15 mouse cellular contexts compared by ENCODE assay signal in the genomic region with DNA sequence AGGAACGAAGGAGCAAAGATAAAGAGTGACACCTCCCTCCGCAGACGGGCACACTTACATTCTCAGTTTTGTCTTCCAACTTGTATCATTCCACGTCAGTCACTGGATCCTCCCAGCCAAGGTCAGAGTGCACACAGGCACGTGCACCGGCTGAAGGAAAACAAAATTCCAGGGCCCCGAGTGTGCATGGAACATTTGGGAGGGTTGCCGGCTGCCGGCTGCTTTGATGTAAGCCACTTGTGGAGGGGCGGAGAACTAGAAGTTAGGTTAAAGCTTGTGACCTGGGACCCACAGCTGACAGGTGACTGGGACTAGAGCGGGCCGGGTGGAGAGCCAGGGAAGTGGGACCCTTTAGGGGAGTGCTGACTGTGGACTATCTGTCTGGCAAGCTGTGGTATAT. TPM values are rescaled to one million over a fixed set of nuclear protein-coding genes. Genes with fewer than 3 reads are reported as not detected.
A peak's percentile ranks its signal among the peaks of the same experiment; 100 is the strongest.
DNase-seq lines count a peak whose midpoint lies in the region; ATAC-seq lines count a peak whose summit lies in the region.
"Had no signal": no experiment of that assay in that cellular context is flagged by ENCODE, and none has a peak within 500 bp of the region (broad histone marks: within the 10 kb centered on the region; RNA-seq: fewer than 3 reads in every experiment).

No protein-coding gene starts in this region.

- 52% methylated on average over 12 of the region's 12 CpGs for WGBS in liver, embryonic 16.5 days (ENCODE audit: insufficient replicate concordance)

- peak; percentile 48 for DNase-seq in embryo, embryonic 10 days (ENCODE audit: low spot score)
- DNase-seq in embryo, embryonic 10.5 days (ENCODE audit: low spot score) = no peak
- DNase-seq in testis, postnatal 10 days (ENCODE audit: low spot score) = peak; percentile 46
- DNase-seq in testis, postnatal 14 days (ENCODE audit: low spot score) = no peak
- no peak for DNase-seq in layer of hippocampus, adult 8-10 months (ENCODE audit: low spot score in 2 of 2)
- DNase-seq in urinary bladder, postnatal 10 days (ENCODE audit: low spot score) = no peak
- DNase-seq: cerebellum, adult 9-10 months; heart, adult 18-20 months; thymus, postnatal 36 days had no signal

- H3K27ac ChIP-seq in liver, embryonic 16.5 days (ENCODE audit: low read length) = 0 out of 2 replicates have a peak overlapping the region, but pooled peaks have one; percentile 12

- no peak overlapping the region for H3K4me3 ChIP-seq in liver, embryonic 16.5 days (ENCODE audit: low read depth, low read length)

- H3K36me3 ChIP-seq in liver, embryonic 16.5 days (ENCODE audit: control insufficient read depth, insufficient read depth) = no peaks in the 10 kb centered on the region

- H3K4me2 ChIP-seq in liver, embryonic 16.5 days (ENCODE audit: low read depth, low read length) = no peak overlapping the region

- no peaks in the 10 kb centered on the region for H3K9me3 ChIP-seq in liver, embryonic 16.5 days (replicated peaks; ENCODE audit: control insufficient read depth, low read length)

- ATAC-seq in liver, embryonic 16.5 days (ENCODE audit: low read depth) = peak; percentile 17; the same call in 1 of the 2 replicates
- no peak for ATAC-seq in frontal cortex, adult (ENCODE audit: low TSS enrichment)
- ATAC-seq: intestine, postnatal 0 days had no signal

- peaks cover 21% of the 10 kb centered on the region for H3K4me1 ChIP-seq in liver, embryonic 16.5 days (ENCODE audit: control insufficient read depth, low read depth, low read length)

- no peak overlapping the region; the same call in 1 of the 2 replicates for H3K9ac ChIP-seq in liver, embryonic 16.5 days (ENCODE audit: low read depth, low read length)

- H3K27me3 ChIP-seq in liver, embryonic 16.5 days (ENCODE audit: control insufficient read depth, insufficient read depth, low read depth, low read length) = no peaks in the 10 kb centered on the region

RNA-seq across cellular contexts. Expression of a gene that starts 36.4 kb away (rescaled TPM):
- 4.0 and 5.0 TPM in 2 replicates for polyA plus RNA-seq in liver, embryonic 16.5 days (2015; fragmentation: Nextera tagmentation; extraction: Ambion mirVana)
- 10 to 100 TPM; 17.4 to 22.9 (median 20.2) TPM for total RNA-seq in layer of hippocampus, adult 8-10 months (2022)

RNA-seq across cellular contexts. Expression of a gene that starts 48.3 kb away (rescaled TPM):
- polyA plus RNA-seq in liver, embryonic 16.5 days (2015; fragmentation: Nextera tagmentation; extraction: Ambion mirVana) = 10.3 TPM in 2 replicates
- 10 to 100 TPM; 17.2 to 22.9 (median 19.9) TPM for total RNA-seq in layer of hippocampus, adult 8-10 months (2022)

RNA-seq across cellular contexts. Expression of a gene that starts 48.4 kb away (rescaled TPM):
- 0.36 and 0.44 TPM in 2 replicates for polyA plus RNA-seq in liver, embryonic 16.5 days (2015; fragmentation: Nextera tagmentation; extraction: Ambion mirVana)
- total RNA-seq in layer of hippocampus, adult 8-10 months (2022) = 100 to 1,000 TPM; 130 to 139 (median 135) TPM

RNA-seq across cellular contexts. Expression of a gene that starts 59.2 kb away (rescaled TPM):
- polyA plus RNA-seq in liver, embryonic 16.5 days (2015; fragmentation: Nextera tagmentation; extraction: Ambion mirVana) = not detected in 2 replicates
- total RNA-seq in layer of hippocampus, adult 8-10 months (2022) = 10 to 100 TPM; 88.3 to 96.9 (median 90.2) TPM
- total RNA-seq: heart, adult 18-20 months; hematopoietic stem cell, adult 5-6 weeks; MEL had no signal
- polyA plus RNA-seq: macrophage had no signal

Comparison
In these comparisons a context has a peak if more than half of its experiments do, and no peak if none do; other contexts are left out.
1. DNase-seq: peak in embryo, embryonic 10 days (single experiment) and testis, postnatal 10 days (single experiment); none in embryo, embryonic 10.5 days (single experiment), testis, postnatal 14 days (single experiment), layer of hippocampus, adult 8-10 months (0 of 2) and urinary bladder, postnatal 10 days (single experiment).